Mouse (Mus musculus): Measurements from ENCODE around the gene Itgb4. TPM values are rescaled to one million over a fixed set of nuclear protein-coding genes. Genes with fewer than 3 reads are reported as not detected.

Itgb4 gene
- polyA plus RNA-seq, 1 experiment from 2014 or later: 1.9 TPM

GRCm38 (mm10) chr11:115975083-115975420 is 543 bp downstream of the Itgb4 start:
- H3K27me3 ChIP-seq: peaks cover 34% of the 10 kb centered on the region

DNA sequence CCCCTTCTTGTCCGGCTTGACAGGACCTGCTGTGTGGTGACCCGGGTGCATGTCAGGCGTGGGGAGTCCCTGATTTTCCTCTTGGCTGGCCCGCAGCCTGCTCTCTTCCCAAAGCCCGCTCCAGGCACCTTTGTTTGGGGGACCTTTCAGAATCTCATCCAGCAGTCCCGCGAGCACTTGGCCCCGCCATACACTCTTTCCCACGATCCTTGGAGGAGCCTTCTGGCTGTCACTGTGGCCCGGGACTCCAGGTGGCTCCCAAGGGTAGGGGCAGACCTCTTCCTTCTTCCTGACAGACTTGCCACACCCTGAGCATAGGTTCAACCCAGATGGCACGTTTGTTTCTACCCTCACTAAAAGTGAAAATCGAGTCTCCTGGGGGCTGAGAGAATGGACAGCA is 1.0 kb downstream of the Itgb4 start:
- Histone ChIP-seq H3K4me2 (peak overlapping the region; percentile 62), H3K4me1 (replicated peaks) (peaks cover 9% of the 10 kb centered on the region), H3K27me3 (peaks cover 34% of the 10 kb centered on the region), H3K9me3 (no peaks in the 10 kb centered on the region), H3K36me3 (no peaks in the 10 kb centered on the region), H3K27ac (replicated peaks) (no peak overlapping the region), H3K4me3 (peak overlapping the region; percentile 37; the same call in 1 of the 2 replicates), H3K9ac (no peak overlapping the region)
- ATAC-seq (ENCODE audit: low FRiP score, low read depth): no peak
- WGBS: 24% methylated on average over 12 of the region's 12 CpGs

More at GRCm38 (mm10) chr11:115975083-115975420, 543 bp downstream of the Itgb4 start:
- Histone ChIP-seq H3K9ac (0 out of 2 replicates have a peak overlapping the region, but pooled peaks have one; percentile 17), H3K4me2 (peak overlapping the region; percentile 62), H3K27ac (replicated peaks) (no peak overlapping the region), H3K4me3 (peak overlapping the region; percentile 37), H3K4me1 (replicated peaks) (peaks cover 9% of the 10 kb centered on the region), H3K36me3 (no peaks in the 10 kb centered on the region), H3K9me3 (no peaks in the 10 kb centered on the region)
- ATAC-seq (ENCODE audit: low FRiP score, low read depth): no peak
- 3% methylated on average over 18 of the region's 18 CpGs for WGBS

- H3K4me3 ChIP-seq: no peak overlapping the region
- WGBS: 84% methylated on average over 15 of the region's 15 CpGs
- H3K27me3 ChIP-seq: no peaks in the 10 kb centered on the region
- H3K4me2 ChIP-seq: no peak overlapping the region
- no peak overlapping the region for H3K27ac ChIP-seq (replicated peaks)
- H3K9ac ChIP-seq: no peak overlapping the region
- H3K4me1 ChIP-seq (replicated peaks): no peaks in the 10 kb centered on the region
- H3K36me3 ChIP-seq: no peaks in the 10 kb centered on the region
- ATAC-seq (ENCODE audit: low FRiP score, low read depth): no peak
- H3K9me3 ChIP-seq: no peaks in the 10 kb centered on the region
Observed at GRCm38 (mm10) chr11:115982472-115982871, 8.0 kb downstream of the Itgb4 start.

- 74% methylated on average over 8 of the region's 8 CpGs for WGBS
- H3K4me2 ChIP-seq: no peak overlapping the region
- H3K27me3 ChIP-seq: no peaks in the 10 kb centered on the region
- H3K27ac ChIP-seq (replicated peaks): no peak overlapping the region
- no peaks in the 10 kb centered on the region for H3K4me1 ChIP-seq (replicated peaks)
- no peaks in the 10 kb centered on the region for H3K36me3 ChIP-seq
- H3K4me3 ChIP-seq: no peak overlapping the region
- no peak for ATAC-seq (ENCODE audit: low FRiP score, low read depth)
- H3K9ac ChIP-seq: no peak overlapping the region
- no peaks in the 10 kb centered on the region for H3K9me3 ChIP-seq
Observed at GRCm38 (mm10) chr11:115983291-115983690, 8.8 kb downstream of the Itgb4 start.

GRCm38 (mm10) chr11:115989686-115990085 is 15.2 kb downstream of the Itgb4 start:
- WGBS: 40% methylated on average over 15 of the region's 15 CpGs
- Histone ChIP-seq H3K9me3 (no peaks in the 10 kb centered on the region), H3K27ac (replicated peaks) (no peak overlapping the region), H3K9ac (no peak overlapping the region), H3K4me3 (no peak overlapping the region), H3K4me2 (no peak overlapping the region), H3K27me3 (no peaks in the 10 kb centered on the region), H3K4me1 (replicated peaks) (no peaks in the 10 kb centered on the region), H3K36me3 (no peaks in the 10 kb centered on the region)
- no peak for ATAC-seq (ENCODE audit: low FRiP score, low read depth)

GRCm38 (mm10) chr11:115992098-115992497 is 17.6 kb downstream of the Itgb4 start:
- WGBS: 63% methylated on average over 4 of the region's 4 CpGs
- ATAC-seq (ENCODE audit: low FRiP score, low read depth): no peak
- no peak overlapping the region for H3K27ac ChIP-seq (replicated peaks)
- H3K9ac ChIP-seq: no peak overlapping the region
- no peak overlapping the region for H3K4me2 ChIP-seq
- no peaks in the 10 kb centered on the region for H3K4me1 ChIP-seq (replicated peaks)
- H3K4me3 ChIP-seq: no peak overlapping the region
- no peaks in the 10 kb centered on the region for H3K36me3 ChIP-seq
- H3K27me3 ChIP-seq: no peaks in the 10 kb centered on the region
- no peaks in the 10 kb centered on the region for H3K9me3 ChIP-seq

GRCm38 (mm10) chr11:115995256-115995655 is 20.7 kb downstream of the Itgb4 start:
- H3K27me3 ChIP-seq: no peaks in the 10 kb centered on the region
- no peak overlapping the region for H3K4me2 ChIP-seq
- H3K9ac ChIP-seq: no peak overlapping the region
- H3K4me3 ChIP-seq: no peak overlapping the region
- H3K9me3 ChIP-seq: no peaks in the 10 kb centered on the region
- 87% methylated on average over 3 of the region's 3 CpGs for WGBS
- H3K36me3 ChIP-seq: no peaks in the 10 kb centered on the region
- no peak overlapping the region for H3K27ac ChIP-seq (replicated peaks)
- no peak for ATAC-seq (ENCODE audit: low FRiP score, low read depth)
- H3K4me1 ChIP-seq (replicated peaks): no peaks in the 10 kb centered on the region

DNA sequence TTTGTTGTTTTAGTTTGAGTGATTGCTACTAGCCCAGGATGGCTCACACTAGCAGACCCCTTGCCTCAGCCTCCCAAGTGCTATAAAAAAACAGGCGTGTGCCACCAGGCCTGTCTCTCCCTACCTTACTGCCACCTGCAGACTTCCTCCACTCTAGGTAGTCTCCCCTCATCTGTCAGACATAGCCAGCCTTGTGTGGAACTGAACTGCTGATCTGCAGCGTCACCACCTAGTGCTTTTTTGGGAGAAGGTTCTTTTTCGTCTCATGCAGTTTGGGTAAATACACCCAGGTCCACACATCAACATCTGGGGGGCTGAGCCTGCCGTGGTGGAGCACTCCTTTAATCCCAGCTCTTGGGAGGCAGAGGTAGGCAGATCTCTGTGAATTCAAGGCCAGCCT is 22.5 kb downstream of the Itgb4 start:
- Histone ChIP-seq H3K4me2 (no peak overlapping the region), H3K27me3 (no peaks in the 10 kb centered on the region), H3K27ac (replicated peaks) (no peak overlapping the region), H3K9ac (no peak overlapping the region), H3K36me3 (no peaks in the 10 kb centered on the region), H3K4me3 (no peak overlapping the region), H3K9me3 (no peaks in the 10 kb centered on the region), H3K4me1 (replicated peaks) (no peaks in the 10 kb centered on the region)
- 79% methylated on average over 4 of the region's 4 CpGs for WGBS
- ATAC-seq (ENCODE audit: low FRiP score, low read depth): no peak

DNA sequence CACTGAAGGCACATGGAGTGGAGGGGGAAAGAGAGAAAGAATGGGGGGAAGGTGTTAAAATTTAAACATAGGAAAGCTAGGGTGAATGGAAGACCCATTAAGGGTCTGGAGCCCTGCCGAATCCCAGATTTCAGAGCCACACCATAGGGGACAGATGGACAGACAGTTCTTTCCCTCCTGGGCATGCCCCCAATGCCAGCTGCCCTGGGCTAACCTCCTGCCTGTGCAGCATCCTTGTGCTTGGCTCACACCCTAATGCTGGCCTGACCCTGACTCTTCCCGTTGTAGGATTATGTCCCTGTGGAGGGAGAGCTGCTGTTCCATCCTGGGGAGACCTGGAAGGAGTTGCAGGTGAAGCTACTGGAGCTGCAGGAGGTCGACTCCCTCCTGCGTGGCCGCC is 23.2 kb downstream of the Itgb4 start:
- H3K27me3 ChIP-seq: no peaks in the 10 kb centered on the region
- no peak overlapping the region for H3K4me2 ChIP-seq
- WGBS: 73% methylated on average over 5 of the region's 5 CpGs
- no peaks in the 10 kb centered on the region for H3K9me3 ChIP-seq
- H3K27ac ChIP-seq (replicated peaks): no peak overlapping the region
- no peaks in the 10 kb centered on the region for H3K36me3 ChIP-seq
- no peak overlapping the region for H3K4me3 ChIP-seq
- H3K4me1 ChIP-seq (replicated peaks): no peaks in the 10 kb centered on the region
- H3K9ac ChIP-seq: no peak overlapping the region
- ATAC-seq (ENCODE audit: low FRiP score, low read depth): no peak

- no peak overlapping the region for H3K4me3 ChIP-seq
- H3K9me3 ChIP-seq: no peaks in the 10 kb centered on the region
- ATAC-seq (ENCODE audit: low FRiP score, low read depth): no peak
- no peaks in the 10 kb centered on the region for H3K27me3 ChIP-seq
- 88% methylated on average over 7 of the region's 7 CpGs for WGBS
- H3K4me1 ChIP-seq (replicated peaks): no peaks in the 10 kb centered on the region
- H3K27ac ChIP-seq (replicated peaks): no peak overlapping the region
- no peak overlapping the region for H3K9ac ChIP-seq
- no peak overlapping the region for H3K4me2 ChIP-seq
- no peaks in the 10 kb centered on the region for H3K36me3 ChIP-seq
Observed at GRCm38 (mm10) chr11:115999027-115999426, 24.5 kb downstream of the Itgb4 start.

DNA sequence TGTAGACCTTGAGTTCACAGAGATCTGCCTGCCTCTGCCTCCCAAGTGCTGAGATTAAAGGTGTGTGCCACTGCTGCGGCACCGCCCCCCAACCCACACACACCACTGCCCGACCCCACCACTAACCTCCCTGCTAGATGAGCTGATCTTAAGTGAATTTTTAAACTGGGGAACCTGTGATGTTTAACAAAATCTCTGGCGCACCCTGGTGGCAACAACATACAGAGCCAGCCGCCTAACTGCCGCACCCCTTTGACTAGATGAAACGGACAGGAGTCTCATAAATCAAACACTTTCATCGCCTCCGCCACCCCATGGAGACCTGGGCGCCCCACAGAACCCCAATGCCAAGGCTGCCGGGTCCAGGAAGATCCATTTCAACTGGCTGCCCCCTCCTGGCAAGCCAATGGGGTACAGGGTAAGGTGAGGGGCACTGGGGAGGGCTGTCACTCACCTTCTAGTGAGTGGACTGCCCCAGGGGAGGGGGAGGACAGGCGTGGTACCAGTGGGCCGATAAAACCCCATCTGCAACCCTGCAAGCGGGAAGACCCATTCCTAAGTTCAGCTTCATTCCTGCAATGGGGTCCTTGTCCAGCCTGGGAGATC is 25.1 kb downstream of the Itgb4 start:
- no peak overlapping the region for H3K4me3 ChIP-seq
- H3K36me3 ChIP-seq: no peaks in the 10 kb centered on the region
- no peaks in the 10 kb centered on the region for H3K27me3 ChIP-seq
- 17% methylated on average over 14 of the region's 14 CpGs for WGBS
- ATAC-seq (ENCODE audit: low FRiP score, low read depth): peak; percentile 16; the same call in 1 of the 2 replicates
- no peaks in the 10 kb centered on the region for H3K9me3 ChIP-seq
- H3K4me2 ChIP-seq: no peak overlapping the region
- peaks cover 6% of the 10 kb centered on the region for H3K4me1 ChIP-seq (replicated peaks)
- H3K9ac ChIP-seq: no peak overlapping the region
- H3K27ac ChIP-seq (replicated peaks): no peak overlapping the region

DNA sequence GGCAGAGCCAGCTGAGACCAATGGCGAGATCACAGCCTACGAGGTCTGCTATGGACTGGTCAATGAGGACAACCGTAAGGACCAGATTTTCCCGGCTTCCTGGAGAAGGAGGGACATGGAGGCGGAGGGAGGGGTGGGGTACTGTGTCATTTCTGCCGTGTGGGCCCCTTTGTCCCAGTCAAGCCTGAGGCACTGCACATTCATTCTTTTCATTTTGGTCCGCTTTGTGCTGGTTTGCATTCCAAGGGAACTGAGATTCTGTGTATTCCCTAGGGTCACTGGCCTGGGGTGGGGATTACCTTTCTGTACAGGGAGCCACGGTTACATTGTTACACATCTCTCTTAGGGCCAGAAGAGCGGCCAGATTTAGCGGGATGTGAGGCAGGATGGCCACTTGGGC is 26.1 kb downstream of the Itgb4 start:
- Histone ChIP-seq H3K4me3 (no peak overlapping the region), H3K4me2 (no peak overlapping the region), H3K9me3 (no peaks in the 10 kb centered on the region), H3K9ac (no peak overlapping the region), H3K27me3 (no peaks in the 10 kb centered on the region), H3K4me1 (replicated peaks) (peaks cover 15% of the 10 kb centered on the region), H3K36me3 (no peaks in the 10 kb centered on the region), H3K27ac (replicated peaks) (no peak overlapping the region)
- no peak for ATAC-seq (ENCODE audit: low FRiP score, low read depth)
- 35% methylated on average over 10 of the region's 10 CpGs for WGBS

DNA sequence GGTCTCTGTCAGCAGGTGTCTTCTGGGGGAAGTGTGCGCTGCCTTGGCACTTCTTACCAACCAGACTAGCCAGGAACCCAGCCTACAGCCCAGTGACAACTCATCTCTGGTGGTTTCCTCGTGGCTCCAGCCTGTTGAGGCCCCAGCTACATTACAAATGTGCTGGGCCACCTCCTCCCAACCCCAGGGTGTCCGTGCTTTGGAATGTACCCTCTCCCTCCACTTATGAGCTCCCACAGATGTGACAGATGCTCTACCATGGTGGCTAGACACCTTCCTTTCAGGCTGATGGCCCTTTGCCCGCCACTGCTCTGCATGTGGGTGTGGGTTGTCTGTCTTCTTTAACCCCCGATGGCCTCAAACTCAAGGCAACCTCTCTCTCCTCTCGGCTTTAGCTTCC is 27.2 kb downstream of the Itgb4 start:
- Histone ChIP-seq H3K4me1 (replicated peaks) (peaks cover 15% of the 10 kb centered on the region), H3K9me3 (no peaks in the 10 kb centered on the region), H3K4me2 (no peak overlapping the region), H3K27ac (replicated peaks) (no peak overlapping the region), H3K36me3 (no peaks in the 10 kb centered on the region), H3K27me3 (no peaks in the 10 kb centered on the region), H3K4me3 (no peak overlapping the region), H3K9ac (no peak overlapping the region)
- no peak for ATAC-seq (ENCODE audit: low FRiP score, low read depth)
- 70% methylated on average over 6 of the region's 6 CpGs for WGBS
